Mouse (Mus musculus) bone marrow macrophage, adult 2 months (primary cell): ENCODE data around the gene Fpr1.

ENCODE experiments used
- CTCF ChIP-seq: IDR thresholded peaks from 2 replicates; pipeline ENCODE4 v1.5.1; 2012; ENCODE audit warnings: low read depth, mild to moderate bottlenecking, low read length, moderate library complexity
- POLR2A ChIP-seq: IDR thresholded peaks from 2 replicates; pipeline ENCODE4 v1.6.1; 2012; ENCODE audit warnings: mild to moderate bottlenecking, low read depth, low read length, borderline replicate concordance

GRCm38 (mm10) chr17:17896039-17896438 is 12.3 kb upstream of the Fpr1 start:
- TF ChIP-seq CTCF, result no peak
- TF ChIP-seq POLR2A, result no peak
